Mouse (Mus musculus): ENCODE data around the gene AC170998.1. TPM values are rescaled to one million over a fixed set of nuclear protein-coding genes. Genes with fewer than 3 reads are reported as not detected.
"Not testable (repeated sequence)": the region's sequence is repeated elsewhere in the genome, so short reads cannot be mapped to it uniquely, and the experiment has no call there.

Gene AC170998.1
- polyA plus RNA-seq, 2 experiments = 0.26 to 1.9 TPM

DNA sequence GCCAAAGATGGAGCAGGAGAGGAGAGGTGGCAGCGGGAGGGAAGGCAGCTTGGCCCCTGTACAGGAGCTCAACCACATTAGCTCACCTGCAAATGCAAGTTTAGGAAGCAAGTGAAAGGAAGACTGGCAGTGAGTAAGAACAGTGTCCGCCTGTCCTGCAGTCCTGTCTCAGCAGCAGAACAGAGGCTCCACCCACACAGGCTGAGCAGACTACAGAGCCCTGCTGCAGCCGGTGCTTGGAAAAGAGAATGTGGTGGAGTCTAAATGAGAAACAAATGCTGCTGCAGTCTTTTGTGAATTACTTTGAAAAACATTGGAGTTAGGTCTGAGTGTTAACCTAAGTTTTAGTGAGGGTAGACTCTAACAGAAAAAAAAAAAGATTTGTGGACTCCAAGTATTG lies 8.3 kb upstream of the AC170998.1 start:
- H3K9me3 ChIP-seq (ENCODE audit: control insufficient read depth, low read length) = no peaks in the 10 kb centered on the region
- no peak for TF ChIP-seq POLR2A (IDR thresholded peaks at IDR 0.05; ENCODE audit: borderline replicate concordance, extremely low read depth, insufficient read depth, insufficient read length)
- H3K4me2 ChIP-seq (replicated peaks; ENCODE audit: low read depth, low read length, severe bottlenecking) = no peak overlapping the region
- H3K4me1 ChIP-seq (ENCODE audit: control insufficient read depth, insufficient read depth, low read length) = peaks cover 4% of the 10 kb centered on the region; the same call in 1 of the 2 replicates
- 37% methylated on average over 3 of the region's 3 CpGs for WGBS
- no peaks in the 10 kb centered on the region for H3K27me3 ChIP-seq (ENCODE audit: control insufficient read depth, insufficient read depth, low read length)
- no peak for DNase-seq (ENCODE audit: low spot score)
- no peak overlapping the region for H3K4me3 ChIP-seq (replicated peaks; ENCODE audit: low read length)
- H3K9ac ChIP-seq (ENCODE audit: low read depth, low read length, severe bottlenecking) = no peak overlapping the region
- peaks cover 66% of the 10 kb centered on the region for H3K36me3 ChIP-seq (ENCODE audit: control insufficient read depth, insufficient read depth, low read length)
- ATAC-seq (ENCODE audit: low FRiP score, low read depth) = no peak
- H3K27ac ChIP-seq (replicated peaks; ENCODE audit: low read depth, low read length) = no peak overlapping the region; the same call in 1 of the 2 replicates

- H3K27me3 ChIP-seq (ENCODE audit: control insufficient read depth, insufficient read depth, low read length); H3K9ac ChIP-seq (ENCODE audit: low read depth, low read length, severe bottlenecking); H3K4me1 ChIP-seq (ENCODE audit: control insufficient read depth, insufficient read depth, low read length); H3K27ac ChIP-seq (replicated peaks; ENCODE audit: low read depth, low read length); ATAC-seq (ENCODE audit: low FRiP score, low read depth); H3K9me3 ChIP-seq (ENCODE audit: control insufficient read depth, low read length); DNase-seq (ENCODE audit: low spot score); H3K4me2 ChIP-seq (replicated peaks; ENCODE audit: low read depth, low read length, severe bottlenecking); H3K4me3 ChIP-seq (replicated peaks; ENCODE audit: low read length): not testable (repeated sequence)
- WGBS = 88% methylated on average over 11 of the region's 11 CpGs
- peaks cover 80% of the 10 kb centered on the region for H3K36me3 ChIP-seq (ENCODE audit: control insufficient read depth, insufficient read depth, low read length)
These were observed 1.6 kb downstream of the AC170998.1 start for GRCm38 (mm10) chr17:28727511-28727910.

DNA sequence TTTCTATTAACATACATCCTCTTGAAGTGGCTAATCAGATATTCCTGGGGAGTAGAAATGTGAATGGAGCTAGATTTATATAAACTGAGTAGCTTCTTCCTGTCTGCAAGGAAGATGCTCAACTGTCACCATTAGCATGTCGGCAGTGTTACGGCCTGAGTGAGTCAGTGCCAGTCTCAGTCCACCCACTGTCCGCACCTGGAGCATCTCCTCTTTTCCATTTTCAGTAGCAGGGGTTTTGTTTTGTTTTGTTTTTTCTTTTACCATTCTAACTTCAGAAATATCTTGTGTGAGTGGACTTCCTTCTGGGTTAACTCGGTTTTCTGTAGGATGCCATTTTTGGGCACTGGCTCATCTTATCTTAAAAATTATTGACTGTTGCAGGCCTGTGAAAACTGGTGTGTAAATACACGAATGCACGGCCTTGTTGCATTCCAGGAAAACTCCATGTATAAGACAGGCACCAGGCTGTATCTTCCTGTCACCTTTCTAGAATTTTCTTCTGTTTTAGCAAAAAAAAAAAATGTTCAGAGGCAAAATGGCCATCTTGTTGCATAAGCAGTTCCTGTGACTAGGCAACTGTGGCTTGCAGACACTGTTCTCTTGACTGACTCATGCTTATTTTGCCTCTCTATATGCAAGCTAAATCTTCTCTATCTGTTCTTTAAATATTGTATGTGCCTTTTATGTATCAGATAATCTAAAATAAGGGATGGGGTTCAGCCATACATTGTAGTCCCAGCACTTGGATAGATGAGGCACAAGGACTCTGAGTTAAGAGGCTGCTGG lies 9.6 kb downstream of the AC170998.1 start:
- H3K27ac ChIP-seq (replicated peaks; ENCODE audit: low read depth, low read length) = no peak overlapping the region
- no peaks in the 10 kb centered on the region for H3K4me1 ChIP-seq (ENCODE audit: control insufficient read depth, insufficient read depth, low read length)
- H3K9me3 ChIP-seq (ENCODE audit: control insufficient read depth, low read length) = no peaks in the 10 kb centered on the region
- 93% methylated on average over 6 of the region's 6 CpGs for WGBS
- peaks cover 81% of the 10 kb centered on the region for H3K36me3 ChIP-seq (ENCODE audit: control insufficient read depth, insufficient read depth, low read length)
- no peak overlapping the region for H3K4me2 ChIP-seq (replicated peaks; ENCODE audit: low read depth, low read length, severe bottlenecking)
- no peaks in the 10 kb centered on the region for H3K27me3 ChIP-seq (ENCODE audit: control insufficient read depth, insufficient read depth, low read length)
- no peak overlapping the region for H3K9ac ChIP-seq (ENCODE audit: low read depth, low read length, severe bottlenecking)
- ATAC-seq (ENCODE audit: low FRiP score, low read depth) (no peak), DNase-seq (ENCODE audit: low spot score) (no peak)
- no peak overlapping the region for H3K4me3 ChIP-seq (replicated peaks; ENCODE audit: low read length)
- TF ChIP-seq POLR2A (IDR thresholded peaks at IDR 0.05; ENCODE audit: borderline replicate concordance, extremely low read depth, insufficient read depth, insufficient read length) = no peak

- Histone ChIP-seq H3K4me1 (ENCODE audit: control insufficient read depth, insufficient read depth, low read length) (no peaks in the 10 kb centered on the region), H3K4me3 (replicated peaks; ENCODE audit: low read length) (no peak overlapping the region), H3K9me3 (ENCODE audit: control insufficient read depth, low read length) (no peaks in the 10 kb centered on the region), H3K4me2 (replicated peaks; ENCODE audit: low read depth, low read length, severe bottlenecking) (no peak overlapping the region), H3K27ac (replicated peaks; ENCODE audit: low read depth, low read length) (no peak overlapping the region), H3K9ac (ENCODE audit: low read depth, low read length, severe bottlenecking) (no peak overlapping the region), H3K27me3 (ENCODE audit: control insufficient read depth, insufficient read depth, low read length) (no peaks in the 10 kb centered on the region), H3K36me3 (ENCODE audit: control insufficient read depth, insufficient read depth, low read length) (peaks cover 79% of the 10 kb centered on the region)
- ATAC-seq (ENCODE audit: low FRiP score, low read depth) = no peak
- TF ChIP-seq POLR2A (IDR thresholded peaks at IDR 0.05; ENCODE audit: borderline replicate concordance, extremely low read depth, insufficient read depth, insufficient read length) = no peak
- WGBS = 83% methylated on average over 4 of the region's 4 CpGs
- no peak for DNase-seq (ENCODE audit: low spot score)
These were observed 10.6 kb downstream of the AC170998.1 start for GRCm38 (mm10) chr17:28736486-28736885.

- ATAC-seq (ENCODE audit: low FRiP score, low read depth) (no peak), DNase-seq (ENCODE audit: low spot score) (no peak)
- Histone ChIP-seq H3K27me3 (ENCODE audit: control insufficient read depth, insufficient read depth, low read length) (no peaks in the 10 kb centered on the region), H3K4me3 (replicated peaks; ENCODE audit: low read length) (no peak overlapping the region), H3K27ac (replicated peaks; ENCODE audit: low read depth, low read length) (no peak overlapping the region), H3K36me3 (ENCODE audit: control insufficient read depth, insufficient read depth, low read length) (peaks cover 82% of the 10 kb centered on the region), H3K4me1 (ENCODE audit: control insufficient read depth, insufficient read depth, low read length) (no peaks in the 10 kb centered on the region), H3K9me3 (ENCODE audit: control insufficient read depth, low read length) (no peaks in the 10 kb centered on the region), H3K9ac (ENCODE audit: low read depth, low read length, severe bottlenecking) (no peak overlapping the region), H3K4me2 (replicated peaks; ENCODE audit: low read depth, low read length, severe bottlenecking) (no peak overlapping the region)
- 84% methylated on average over 4 of the region's 4 CpGs for WGBS
- TF ChIP-seq POLR2A (IDR thresholded peaks at IDR 0.05; ENCODE audit: borderline replicate concordance, extremely low read depth, insufficient read depth, insufficient read length) = no peak
These were observed 12.1 kb downstream of the AC170998.1 start for GRCm38 (mm10) chr17:28737973-28738372.
